In genomic region chr11:74637486-74637885, GRCm38 (mm10) we compare ENCODE assay signal across 8 mouse cellular contexts. TPM values are rescaled to one million over a fixed set of nuclear protein-coding genes. Genes with fewer than 3 reads are reported as not detected.
DNase-seq lines count a peak whose midpoint lies in the region; ATAC-seq and TF ChIP-seq lines count a peak whose summit lies in the region.

No protein-coding gene starts in this region.

- TF ChIP-seq CTCF in forebrain, postnatal 0 days (IDR thresholded peaks at IDR 0.05; ENCODE audit: low read depth), result no peak

- no peaks in the 10 kb centered on the region; the same call in 1 of the 2 replicates for H3K27me3 ChIP-seq in heart, embryonic 12.5 days (replicated peaks)
- H3K27me3 ChIP-seq in forebrain, postnatal 0 days (ENCODE audit: insufficient read depth, low read length), result no peaks in the 10 kb centered on the region

- peak overlapping the region; percentile 83 for H3K4me3 ChIP-seq in heart, embryonic 12.5 days
- H3K4me3 ChIP-seq in ES-E14 (ENCODE audit: insufficient read depth in 1 of 2, low read depth in 1 of 2, low read length in 2 of 2, poor library complexity in 1 of 2, severe bottlenecking in 1 of 2) (peak overlapping the region; percentile 69 to 71), macrophage (ENCODE audit: inconsistent target) (peak overlapping the region; percentile 24; the same call in 1 of the 2 replicates)
- H3K4me3 ChIP-seq in forebrain, postnatal 0 days (ENCODE audit: low read depth, low read length), result peak overlapping the region; percentile 51

- H3K79me2 ChIP-seq in macrophage (ENCODE audit: inconsistent target), result no peaks in the 10 kb centered on the region

- no peaks in the 10 kb centered on the region for H3K9me3 ChIP-seq in heart, embryonic 12.5 days (replicated peaks)
- no peaks in the 10 kb centered on the region for H3K9me3 ChIP-seq in ES-E14 (ENCODE audit: control insufficient read depth, insufficient read depth, low read depth, low read length)
- no peaks in the 10 kb centered on the region for H3K9me3 ChIP-seq in forebrain, postnatal 0 days (ENCODE audit: low read length)

- no peak for ATAC-seq in heart, embryonic 12.5 days (ENCODE audit: insufficient number of reproducible peaks, low FRiP score)
- no peak for ATAC-seq in forebrain, postnatal 0 days

- no peaks in the 10 kb centered on the region for H3K36me3 ChIP-seq in heart, embryonic 12.5 days
- H3K36me3 ChIP-seq in ES-E14 (ENCODE audit: control insufficient read depth, insufficient read depth, low read length, poor library complexity, severe bottlenecking), result no peaks in the 10 kb centered on the region
- peaks cover 6% of the 10 kb centered on the region for H3K36me3 ChIP-seq in forebrain, postnatal 0 days (ENCODE audit: insufficient read depth)
- no peaks in the 10 kb centered on the region for H3K36me3 ChIP-seq in macrophage (ENCODE audit: inconsistent target)

- peak overlapping the region; percentile 84; the same call in 1 of the 2 replicates for H3K27ac ChIP-seq in heart, embryonic 12.5 days (ENCODE audit: poor library complexity, severe bottlenecking)
- H3K27ac ChIP-seq in ES-E14 (ENCODE audit: insufficient read depth, low read depth, low read length, poor library complexity, severe bottlenecking) (no peak overlapping the region), macrophage (no peak overlapping the region)
- peak overlapping the region; percentile 81 for H3K27ac ChIP-seq in forebrain, postnatal 0 days (ENCODE audit: low read depth, low read length)

- H3K4me2 ChIP-seq in heart, embryonic 12.5 days, result peak overlapping the region; percentile 82
- peak overlapping the region; percentile 87 for H3K4me2 ChIP-seq in forebrain, postnatal 0 days (ENCODE audit: low read depth)

- peak overlapping the region; percentile 83 for H3K9ac ChIP-seq in heart, embryonic 12.5 days
- H3K9ac ChIP-seq in ES-E14 (ENCODE audit: insufficient read depth, low read depth, low read length, poor library complexity, severe bottlenecking), result no peak overlapping the region
- H3K9ac ChIP-seq in forebrain, postnatal 0 days, result peak overlapping the region; percentile 70

- no peak for DNase-seq in heart, postnatal 14 days
- no peak for DNase-seq in ES-E14 (ENCODE audit: low read depth, low spot score)
- no peak for DNase-seq in forebrain, postnatal 0 days
- DNase-seq in thymus, postnatal 14 days, result no peak
- no peak for DNase-seq in cerebellum, adult 11 months
- DNase-seq in frontal cortex, postnatal 14 days (ENCODE audit: low spot score in 2 of 2), result no peak

- in situ Hi-C loops in ES-E14 (cut with MboI; ENCODE audit: low sequenced_read_pairs in 2 of 2, unreplicated experiment in 2 of 2), result no loop called here

- intact Hi-C loops in heart, postnatal 14 days (cut with DNase I), result loop anchor here (2.0 to 10.0 kb wide), 3 partner anchors 135 to 207 kb away; partner anchors contain the start of gene Mettl16

- H3K4me1 ChIP-seq in heart, embryonic 12.5 days (replicated peaks), result peaks cover 28% of the 10 kb centered on the region
- H3K4me1 ChIP-seq in ES-E14 (ENCODE audit: control insufficient read depth in 2 of 2, insufficient read depth in 2 of 2, low read length in 2 of 2, poor library complexity in 1 of 2), result peaks cover 0 to 5% of the 10 kb centered on the region in 2 experiments; a peak in 1 of 4 replicates
- H3K4me1 ChIP-seq in forebrain, postnatal 0 days (ENCODE audit: insufficient read depth), result peaks cover 5% of the 10 kb centered on the region; the same call in 1 of the 2 replicates

- WGBS in heart, embryonic 12.5 days, result 25% methylated on average over 8 of the region's 8 CpGs
- 21% methylated on average over 8 of the region's 8 CpGs for WGBS in forebrain, postnatal 0 days
- WGBS in macrophage (ENCODE audit: missing documents), result 35% methylated on average over 8 of the region's 8 CpGs

TF ChIP-seq in ES-E14, 5 proteins besides CTCF, POLR2A, EP300 and RAD21:
- TF ChIP-seq ZC3H11A (IDR thresholded peaks at IDR 0.05; ENCODE audit: borderline replicate concordance, low read depth, low read length) (no peak), CHD2 (IDR thresholded peaks at IDR 0.05; ENCODE audit: low read depth, low read length) (no peak), ZNF384 (IDR thresholded peaks at IDR 0.05; ENCODE audit: low read depth, low read length) (no peak), MAFK (IDR thresholded peaks at IDR 0.05; ENCODE audit: insufficient read depth, low read depth, low read length) (no peak), HCFC1 (IDR thresholded peaks at IDR 0.05; ENCODE audit: borderline replicate concordance, insufficient read depth, low read length) (no peak)

RNA-seq across cellular contexts. Expression of gene Cluh, which starts 11.8 kb away (rescaled TPM):
- polyA plus RNA-seq in heart, embryonic 12.5 days (2016; fragmentation: Nextera tagmentation; extraction: Ambion mirVana), result 70.0 and 71.3 TPM in 2 replicates
- total RNA-seq in heart, postnatal 14 days (2021), result 100 to 1,000 TPM; 215 to 219 TPM
- total RNA-seq in ES-E14 (2012; rRNA removed), result 73.5 and 92.9 TPM in 2 replicates
- 44.3 and 62.4 TPM in 2 replicates for total RNA-seq in forebrain, postnatal 0 days (2014; rRNA removed)
- 9.1 and 12.9 TPM in 2 replicates for polyA plus RNA-seq in forebrain, postnatal 0 days (2015; fragmentation: Nextera tagmentation; extraction: Ambion mirVana)
- 100 to 1,000 TPM in 2 of 26 experiments, 10 to 100 TPM in 24; 15.5 to 109 (median 53.9) TPM for total RNA-seq in macrophage (2018; cell fraction: chromatin; rRNA removed)
- total RNA-seq in macrophage (2018; cell fraction: cytosol; rRNA removed), result 10 to 100 TPM; 17.7 to 36.8 (median 27.9) TPM
- total RNA-seq in macrophage (2018; cell fraction: nucleus; rRNA removed), result 10 to 100 TPM; 17.6 to 92.7 (median 33.5) TPM
- 22.2 to 42.3 TPM (median 23.6 TPM) in 3 replicates for polyA plus RNA-seq in macrophage (2018)

RNA-seq across cellular contexts. Expression of gene Ccdc92b, which starts 18.1 kb away (rescaled TPM):
- 3.5 and 4.0 TPM in 2 replicates for polyA plus RNA-seq in heart, embryonic 12.5 days (2016; fragmentation: Nextera tagmentation; extraction: Ambion mirVana)
- total RNA-seq in heart, postnatal 14 days (2021), result under 1 TPM; 0.37 to 0.50 TPM
- total RNA-seq in ES-E14 (2012; rRNA removed), result 1.8 and 3.3 TPM in 2 replicates
- total RNA-seq in forebrain, postnatal 0 days (2014; rRNA removed), result 12.2 and 14.2 TPM in 2 replicates
- 4.0 and 4.1 TPM in 2 replicates for polyA plus RNA-seq in forebrain, postnatal 0 days (2015; fragmentation: Nextera tagmentation; extraction: Ambion mirVana)
- total RNA-seq in macrophage (2018; cell fraction: chromatin; rRNA removed), result 1 to 10 TPM in 4 of 26 experiments, under 1 TPM in 7, not detected in 15; 0.16 to 2.1 (median 0.87) TPM
- total RNA-seq in macrophage (2018; cell fraction: cytosol; rRNA removed), result under 1 TPM in 25 of 26 experiments, not detected in 1; 0.03 to 0.24 (median 0.06) TPM
- total RNA-seq in macrophage (2018; cell fraction: nucleus; rRNA removed), result 1 to 10 TPM in 2 of 26 experiments, under 1 TPM in 12, not detected in 12; 0.11 to 2.4 (median 0.45) TPM
- 0.13 to 0.20 TPM in 2 of 3 replicates, not detected in the other for polyA plus RNA-seq in macrophage (2018)

RNA-seq across cellular contexts. Expression of gene Rap1gap2, which starts 26.8 kb away (rescaled TPM):
- polyA plus RNA-seq in heart, embryonic 12.5 days (2016; fragmentation: Nextera tagmentation; extraction: Ambion mirVana), result 9.1 and 9.3 TPM in 2 replicates
- 10 to 100 TPM; 72.8 to 77.6 TPM for total RNA-seq in heart, postnatal 14 days (2021)
- 2.0 and 2.7 TPM in 2 replicates for total RNA-seq in ES-E14 (2012; rRNA removed)
- total RNA-seq in forebrain, postnatal 0 days (2014; rRNA removed), result 43.7 and 52.5 TPM in 2 replicates
- polyA plus RNA-seq in forebrain, postnatal 0 days (2015; fragmentation: Nextera tagmentation; extraction: Ambion mirVana), result 9.9 and 12.2 TPM in 2 replicates
- total RNA-seq in macrophage (2018; cell fraction: chromatin; rRNA removed), result 1 to 10 TPM in 15 of 26 experiments, under 1 TPM in 11; 0.12 to 3.0 (median 1.2) TPM
- 1 to 10 TPM in 5 of 26 experiments, under 1 TPM in 21; 0.31 to 1.5 (median 0.73) TPM for total RNA-seq in macrophage (2018; cell fraction: cytosol; rRNA removed)
- 1 to 10 TPM in 14 of 26 experiments, under 1 TPM in 12; 0.40 to 2.4 (median 1.1) TPM for total RNA-seq in macrophage (2018; cell fraction: nucleus; rRNA removed)
- polyA plus RNA-seq in macrophage (2018), result 0.27 to 0.59 TPM (median 0.37 TPM) in 3 replicates

Comparison
In these comparisons a context has a peak if more than half of its experiments do, and no peak if none do; other contexts are left out.
1. H3K27ac ChIP-seq: peak in heart, embryonic 12.5 days (single experiment) and forebrain, postnatal 0 days (single experiment); none in ES-E14 (single experiment) and macrophage (single experiment).
2. H3K4me3 ChIP-seq: peak in every context shown above with its lines; median percentile 83 in heart, embryonic 12.5 days; 70 in ES-E14; 51 in forebrain, postnatal 0 days; 24 in macrophage.
3. RNA of gene Rap1gap2, which starts 26.8 kb away (total RNA-seq): 72.8 to 77.6 TPM in heart, postnatal 14 days and 43.7 to 52.5 TPM in forebrain, postnatal 0 days; 2.0 to 2.7 TPM in ES-E14; every median in the first group is over 10 times any median in the second.